Mouse (Mus musculus) myocyte (in vitro differentiated cells): ENCODE results near the gene Faiml.

Experiments
- CEBPB ChIP-seq: IDR thresholded peaks from 2 replicates; pipeline ENCODE4 v1.6.1; 2011; ENCODE audit warnings: mild to moderate bottlenecking, moderate library complexity; ENCODE audit not compliant: poor library complexity, insufficient read depth, severe bottlenecking
- MAX ChIP-seq: IDR thresholded peaks from one replicate; pipeline ENCODE4 v1.6.1; 2011; ENCODE audit warnings: low read depth, mild to moderate bottlenecking, control low read depth
- MYOD1 ChIP-seq, 3 experiments: IDR thresholded peaks; one replicate each; pipeline ENCODE4 v1.6.1; 2011; ENCODE audit warnings: control low read depth in 2 of 3, low read depth in 2 of 3, mild to moderate bottlenecking in 2 of 3, moderate library complexity in 1 of 3; ENCODE audit not compliant: insufficient read length in 2 of 3, control insufficient read depth in 1 of 3
- MYOG ChIP-seq, 3 experiments: IDR thresholded peaks; one replicate each; pipeline ENCODE4 v1.6.1; 2011; ENCODE audit warnings: control low read depth in 2 of 3, low read depth in 2 of 3, mild to moderate bottlenecking in 2 of 3; ENCODE audit not compliant: insufficient read length in 2 of 3, control insufficient read depth in 1 of 3, insufficient read depth in 1 of 3
- POLR2A ChIP-seq: IDR thresholded peaks from one replicate; pipeline ENCODE4 v1.6.1; 2011; ENCODE audit warnings: low read depth, mild to moderate bottlenecking, control low read depth, moderate library complexity; ENCODE audit not compliant: insufficient read length
- POLR2AphosphoS2 ChIP-seq: IDR thresholded peaks from one replicate; pipeline ENCODE4 v1.6.1; 2011; ENCODE audit warnings: low read depth, control low read depth; ENCODE audit not compliant: insufficient read length
- TCF12 ChIP-seq: IDR thresholded peaks from one replicate; pipeline ENCODE4 v1.6.1; 2011; ENCODE audit warnings: mild to moderate bottlenecking, control low read depth; ENCODE audit not compliant: poor library complexity, insufficient read depth, severe bottlenecking
- USF1 ChIP-seq: IDR thresholded peaks from one replicate; pipeline ENCODE4 v1.6.1; 2011; ENCODE audit warnings: low read depth, mild to moderate bottlenecking, control low read depth, moderate library complexity

DNA sequence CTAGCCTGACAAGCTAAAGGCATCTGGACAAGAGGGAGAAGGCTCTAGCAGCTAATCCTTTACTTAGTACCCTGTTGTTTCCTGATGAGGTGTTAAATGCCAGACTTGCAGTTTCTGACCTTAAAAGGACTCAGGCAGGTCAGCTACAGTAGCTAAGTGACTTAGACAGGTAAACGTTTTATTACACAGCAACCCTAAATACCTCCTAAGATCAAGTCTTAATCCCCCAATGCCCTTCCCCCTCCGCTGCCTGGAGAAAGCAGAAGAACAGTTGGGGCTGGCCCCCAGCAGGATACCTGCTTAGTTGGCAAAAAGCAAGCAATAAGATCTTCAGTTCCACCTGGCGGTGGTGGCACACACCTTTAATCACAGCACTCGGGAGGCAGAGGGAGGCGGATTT, 21.9 kb upstream of the Faiml start:
- no peak for TF ChIP-seq POLR2A
- no peak for TF ChIP-seq MYOG (IDR thresholded peaks at IDR 0.05; ENCODE audit: control insufficient read depth in 1 of 3, insufficient read depth in 1 of 3, insufficient read length in 2 of 3, low read depth in 2 of 3)
- no peak for TF ChIP-seq CEBPB
- no peak for TF ChIP-seq POLR2AphosphoS2
- no peak for TF ChIP-seq MAX
- TF ChIP-seq USF1, result no peak
- no peak for TF ChIP-seq MYOD1 (IDR thresholded peaks at IDR 0.05; ENCODE audit: control insufficient read depth in 1 of 3, insufficient read length in 2 of 3, low read depth in 2 of 3)
- TF ChIP-seq TCF12, result no peak
